Mouse (Mus musculus) lung, adult 2 months (tissue): ENCODE results near the gene Olfr578.

Experiments used
- CTCF ChIP-seq: fragments of 200-500 bp; IDR thresholded peaks from 2 replicates; pipeline ENCODE4 v1.5.1; 2011; ENCODE audit warnings: mild to moderate bottlenecking, low read length, control low read depth; ENCODE audit not compliant: insufficient read depth
- POLR2A ChIP-seq: fragments of 200-500 bp; IDR thresholded peaks from 2 replicates; pipeline ENCODE4 v1.6.1; 2011; ENCODE audit warnings: low read depth, mild to moderate bottlenecking, control low read depth, low read length, borderline replicate concordance; ENCODE audit errors: extremely low read depth

- no peak for TF ChIP-seq POLR2A
- no peak for TF ChIP-seq CTCF
Measured at GRCm38 (mm10) chr7:102948167-102948566, 41.0 kb downstream of the Olfr578 start, which contains the start of gene Olfr574.
